Mouse (Mus musculus) heart, adult 9 months (tissue): ENCODE data around the gene Insig1.
A peak's percentile ranks its signal among the peaks of the same experiment; 100 is the strongest.

Source experiments
- DNase-seq, 2 experiments: peaks; one replicate each; pipeline ENCODE4 v3.0.0; 2022; ENCODE audit warnings: low spot score in 2 of 2

The Insig1 gene

DNA sequence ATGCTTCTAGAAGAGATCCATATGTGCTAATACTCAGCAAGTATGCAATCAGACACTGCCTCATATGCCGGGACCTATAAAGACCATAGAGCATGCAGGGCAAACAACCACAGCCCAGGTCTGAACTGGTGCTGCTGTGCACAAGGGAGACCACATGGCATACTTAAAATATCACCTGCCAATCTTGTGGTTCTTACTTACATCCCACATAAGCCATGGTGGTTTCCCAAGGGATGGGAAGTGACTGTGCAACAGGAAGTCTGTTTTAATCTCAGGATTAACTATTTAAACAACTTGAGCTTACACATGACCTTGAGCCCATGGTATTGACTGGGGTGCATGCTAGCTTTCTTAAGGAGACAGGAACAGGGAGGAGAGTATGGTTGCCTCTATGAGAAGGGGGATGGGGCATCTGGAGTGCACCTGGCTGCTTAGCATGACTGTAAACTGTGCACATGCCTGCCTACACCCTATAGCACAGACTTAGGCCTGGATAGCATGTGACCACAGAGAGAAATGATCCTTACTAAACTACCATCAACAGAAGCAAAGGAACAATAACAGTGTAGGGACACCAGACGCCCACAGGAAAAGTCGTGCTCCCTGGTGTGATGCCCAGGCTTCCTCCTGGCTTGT, 7.1 kb upstream of the Insig1 start:
- no peak for DNase-seq

DNA sequence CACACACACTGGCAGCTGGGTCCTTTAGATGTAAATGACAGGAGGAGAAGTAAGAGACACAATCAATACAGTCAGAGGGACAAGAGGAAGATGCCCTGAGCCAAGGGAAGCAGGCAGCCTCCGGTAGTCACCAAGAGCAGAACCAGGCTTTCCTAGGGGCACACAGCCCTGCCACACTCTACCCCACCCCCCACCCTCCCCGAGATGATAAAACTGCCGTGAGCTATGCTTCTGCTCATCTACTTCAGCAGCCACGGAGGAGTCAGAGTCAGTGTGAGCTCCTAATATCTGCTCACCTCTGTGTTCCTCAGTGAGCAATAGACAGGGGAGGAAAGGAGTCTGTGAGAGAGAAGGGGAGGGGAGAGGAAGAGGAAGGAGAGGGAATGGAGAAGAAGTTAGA, 5.9 kb upstream of the Insig1 start:
- no peak for DNase-seq

DNA sequence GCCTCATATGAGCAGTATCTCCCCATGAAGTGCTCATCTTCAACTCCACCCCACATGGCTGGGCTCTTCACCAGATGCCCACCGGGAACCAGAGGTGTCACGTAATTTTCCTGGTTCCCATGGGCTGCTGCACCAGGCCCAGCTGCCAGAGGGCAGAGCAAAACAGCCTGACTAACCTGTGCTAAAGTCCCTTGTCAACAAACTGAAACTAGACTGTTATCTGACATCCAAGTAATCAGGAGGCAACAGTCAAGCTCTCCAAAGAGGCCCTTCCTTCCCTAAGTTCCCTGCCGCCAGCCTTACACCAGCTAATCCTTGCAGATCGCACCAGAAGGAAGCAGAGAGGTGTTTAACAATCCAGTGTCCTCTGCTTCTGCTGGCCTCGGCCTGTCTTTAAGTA, 4.9 kb upstream of the Insig1 start:
- DNase-seq, result no peak

DNA sequence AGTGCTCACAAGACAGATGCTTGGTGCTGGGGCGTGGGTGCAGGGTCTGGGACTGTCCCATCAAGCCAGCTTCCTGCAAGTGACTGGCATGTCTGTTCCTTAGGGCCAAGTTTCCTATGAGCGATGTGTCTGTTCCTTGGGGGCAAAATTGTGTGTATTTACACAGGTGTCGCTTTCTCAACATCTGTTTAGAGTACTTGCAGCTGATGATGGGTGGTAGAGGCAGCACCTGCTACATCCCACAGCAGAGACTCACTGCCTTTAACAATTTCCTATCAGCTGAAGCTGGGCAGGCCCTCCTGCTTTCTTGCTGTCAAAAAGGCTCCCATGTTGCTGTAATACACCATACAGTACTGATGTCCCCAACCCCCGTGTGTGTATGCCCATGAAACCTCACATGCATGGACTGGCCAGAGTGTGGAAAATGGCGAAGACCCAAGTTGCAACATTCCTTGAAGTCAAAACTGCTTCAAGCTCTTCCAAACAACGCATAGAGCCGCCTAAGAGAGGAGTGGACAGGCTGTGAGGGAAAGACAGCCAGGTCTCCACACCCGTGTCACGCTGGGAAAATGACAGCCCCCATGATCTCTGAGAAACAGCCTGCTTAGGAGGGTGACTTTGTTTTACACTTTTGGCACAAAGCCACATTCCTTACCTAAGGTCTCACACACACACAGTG, 875 bp upstream of the Insig1 start:
- DNase-seq, result no peak

DNA sequence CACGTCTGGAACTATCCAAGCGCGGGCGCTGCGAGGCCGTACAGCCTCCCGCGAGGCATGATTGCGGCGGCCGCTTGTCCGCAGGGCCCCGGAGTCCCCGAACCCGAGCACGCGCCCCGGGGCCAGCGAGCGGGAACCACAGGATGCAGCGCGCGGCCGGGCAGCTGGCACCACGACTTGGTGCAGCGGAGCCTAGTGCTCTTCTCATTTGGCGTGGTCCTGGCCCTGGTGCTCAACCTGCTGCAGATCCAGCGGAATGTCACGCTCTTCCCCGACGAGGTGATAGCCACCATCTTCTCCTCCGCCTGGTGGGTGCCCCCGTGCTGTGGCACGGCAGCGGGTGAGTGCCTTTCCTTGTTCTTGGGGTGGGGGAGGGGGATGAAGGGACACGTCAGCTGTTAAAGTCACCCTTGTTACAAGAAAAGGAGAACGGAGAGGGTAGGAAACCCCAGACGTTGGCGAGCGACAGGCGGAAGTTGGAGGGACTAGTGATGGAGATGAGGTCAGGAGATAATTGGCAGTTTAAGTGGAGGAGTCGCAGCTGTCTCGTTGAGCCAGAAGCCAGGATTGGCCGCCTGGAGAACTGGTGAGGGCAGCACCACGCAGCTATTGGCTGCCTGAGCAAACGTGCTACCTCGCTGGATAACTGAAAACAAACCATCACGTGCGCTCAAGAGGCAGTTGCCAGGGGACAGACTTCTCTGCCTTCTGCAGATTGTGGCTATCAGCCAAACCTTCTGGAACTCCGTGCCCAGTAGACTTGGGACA, 477 bp downstream of the Insig1 start:
- peak; percentile 82 to 86 for DNase-seq

DNA sequence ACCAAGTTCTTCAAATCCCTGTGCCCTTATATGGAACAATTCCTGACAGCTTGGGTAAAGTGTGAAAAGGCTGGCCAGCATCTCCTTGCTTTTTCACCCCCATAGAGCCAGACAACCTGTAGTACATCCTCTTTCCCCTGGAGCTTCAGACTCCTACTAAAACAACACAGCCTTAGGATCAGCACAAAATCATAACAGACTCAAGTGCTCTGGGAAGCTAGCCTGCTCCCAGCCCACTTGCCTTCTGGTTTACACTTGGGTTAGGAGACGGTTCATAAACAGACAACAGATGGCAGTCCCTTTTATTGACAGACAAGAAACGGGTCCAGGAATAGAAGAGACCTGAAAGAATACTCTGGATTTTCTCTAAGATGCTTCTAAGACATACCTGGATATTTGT, 8.3 kb downstream of the Insig1 start:
- DNase-seq, result no peak

DNA sequence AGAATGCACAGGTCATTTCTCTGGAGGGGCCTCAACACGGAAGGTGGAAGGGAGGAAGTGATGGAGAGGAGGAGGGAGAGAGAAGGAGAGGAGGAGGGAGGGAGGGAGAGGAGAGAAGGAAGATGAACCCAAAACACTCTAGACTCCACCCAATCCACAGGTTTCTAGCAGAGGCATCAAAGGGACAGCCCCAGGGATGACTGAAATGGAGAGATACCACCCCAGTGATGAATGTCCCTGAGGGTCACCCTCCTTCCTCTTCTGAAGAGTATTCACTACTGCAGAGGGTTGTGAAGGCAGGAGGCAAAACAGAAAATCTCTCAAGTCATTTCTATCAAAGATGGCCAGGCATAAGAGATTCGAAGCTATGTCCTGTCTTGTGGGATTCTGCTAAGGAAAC, 10.0 kb downstream of the Insig1 start:
- DNase-seq, result no peak

DNA sequence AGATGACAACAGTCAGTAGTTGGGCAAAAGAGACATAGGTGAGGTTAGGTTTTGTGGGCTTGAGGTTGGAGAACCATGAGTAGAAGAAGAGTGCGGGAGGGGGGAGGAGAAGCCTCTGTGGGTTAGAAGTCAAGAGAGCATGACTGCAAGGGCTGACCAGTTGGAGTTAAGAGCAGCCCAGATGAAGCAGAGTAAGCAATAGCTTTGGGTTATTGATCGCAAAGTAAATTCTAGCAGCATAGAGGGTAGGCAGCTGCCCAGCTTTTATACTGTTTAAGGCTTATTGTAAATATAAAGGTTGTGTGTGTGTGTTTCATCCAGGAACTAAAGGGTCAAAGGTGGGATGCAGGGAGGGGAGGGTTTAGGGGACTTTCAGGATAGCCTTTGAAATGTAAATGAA, 10.7 kb downstream of the Insig1 start:
- no peak for DNase-seq

DNA sequence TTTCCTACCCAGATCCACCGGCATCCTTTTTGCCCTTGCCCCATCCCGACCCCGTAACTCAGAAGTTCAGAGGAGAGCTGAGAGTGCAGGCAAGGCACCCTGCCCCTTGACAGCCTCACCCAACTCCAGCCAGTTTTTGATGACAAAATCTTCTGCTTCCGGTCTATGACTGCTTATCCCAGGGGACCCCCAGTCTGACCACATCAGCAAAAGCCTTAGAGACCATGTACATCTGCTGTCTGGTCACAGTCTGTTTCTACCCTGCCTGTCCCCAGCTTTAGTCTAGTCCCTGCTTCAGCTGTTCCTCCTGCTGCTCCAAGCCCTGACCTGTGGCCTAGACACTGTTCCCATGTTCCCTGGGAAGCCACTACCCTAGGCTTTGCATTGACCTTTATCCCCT, 11.1 kb downstream of the Insig1 start:
- no peak for DNase-seq

DNA sequence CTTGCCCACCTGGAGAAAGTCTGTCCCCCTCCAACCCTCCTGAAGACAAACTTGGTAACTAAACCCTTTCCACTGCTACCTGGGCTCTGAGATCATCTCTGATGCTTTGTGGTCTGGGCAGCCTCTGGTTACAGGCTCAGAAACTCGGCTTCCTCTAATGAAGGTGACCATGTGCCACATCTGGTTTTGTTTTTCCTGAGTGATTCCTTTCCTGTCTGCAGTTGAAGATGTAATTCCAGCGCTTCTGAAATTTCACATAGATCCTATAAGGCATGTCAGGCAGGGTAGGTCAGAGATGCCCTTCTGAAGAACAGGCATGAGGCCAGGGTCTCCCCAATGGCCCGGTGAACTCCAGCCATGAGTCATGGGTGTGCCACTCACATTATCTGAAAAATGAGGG, 11.6 kb downstream of the Insig1 start:
- DNase-seq, result no peak

DNA sequence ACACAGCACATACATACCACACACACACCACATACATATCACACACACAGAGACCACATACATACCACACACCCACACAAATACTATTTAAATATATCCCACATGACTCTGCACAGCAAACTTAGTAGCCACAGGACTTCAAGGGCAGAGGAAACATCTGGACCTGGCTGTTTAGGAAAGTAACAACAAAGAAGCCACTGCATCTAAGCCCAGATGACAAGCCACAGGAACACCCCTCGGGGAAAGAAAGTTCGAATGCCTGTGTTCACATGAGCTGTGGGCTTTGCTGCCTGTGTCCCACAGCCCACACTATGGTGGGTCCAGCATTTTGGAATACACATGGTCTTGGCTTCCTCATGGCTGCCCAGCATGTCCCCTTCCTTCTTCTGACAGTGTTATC, 13.6 kb downstream of the Insig1 start:
- no peak for DNase-seq

DNA sequence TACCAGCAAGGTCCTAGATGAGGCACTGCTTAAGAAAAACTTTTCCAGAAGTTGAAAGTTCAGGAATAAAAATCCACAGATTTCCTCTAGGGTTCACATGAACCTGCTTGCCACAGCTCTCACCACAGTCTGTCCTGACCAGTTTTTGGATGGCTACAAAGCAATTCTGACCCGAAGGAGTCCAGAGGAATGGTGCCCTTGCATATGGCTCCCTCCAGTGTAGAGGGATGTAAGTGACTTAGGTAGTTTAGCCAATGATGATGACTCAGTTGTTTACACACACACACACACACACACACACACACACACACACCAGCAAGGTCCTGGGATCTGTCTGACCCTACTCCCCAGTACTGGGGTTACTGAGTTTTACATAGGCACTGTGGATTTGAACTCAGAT, 19.4 kb downstream of the Insig1 start:
- DNase-seq, result no peak

DNA sequence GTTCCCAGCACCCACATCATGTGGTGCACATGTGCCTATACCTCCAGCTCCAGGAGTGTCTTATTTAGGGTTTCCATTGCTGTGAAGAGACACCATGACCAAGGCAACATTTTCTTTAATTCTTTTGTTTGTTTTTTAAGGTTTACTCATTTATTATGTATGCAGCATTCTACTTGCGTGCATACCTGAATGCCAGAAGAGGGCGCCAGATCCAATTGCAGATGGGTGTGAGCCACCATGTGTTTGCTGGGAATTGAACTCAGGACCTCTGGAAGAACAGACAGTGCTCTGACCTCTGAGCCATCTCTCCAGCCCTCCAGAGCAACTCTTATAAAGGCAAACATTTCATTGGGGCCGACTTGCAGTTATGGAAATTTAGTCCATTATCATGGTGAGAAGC, 21.2 kb downstream of the Insig1 start:
- DNase-seq, result no peak

DNA sequence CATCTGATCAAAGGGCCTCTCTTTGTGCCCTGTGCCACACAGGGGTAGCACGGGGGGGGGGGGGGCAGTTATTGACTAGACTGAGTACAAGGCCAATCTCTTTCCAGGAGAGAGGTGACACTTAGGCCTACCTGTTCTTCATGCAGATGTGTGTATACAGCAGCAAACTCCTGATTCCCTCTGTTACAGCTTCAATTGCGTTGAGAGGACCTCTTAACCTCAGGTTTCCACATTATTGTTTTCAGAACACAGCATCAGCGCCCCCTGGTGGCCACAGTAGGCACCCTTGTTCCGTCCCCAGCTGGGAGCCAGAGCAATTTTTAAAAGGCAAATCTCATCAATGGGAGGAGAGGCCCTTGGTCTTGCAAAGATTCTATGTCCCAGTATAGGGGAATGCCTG, 22.7 kb downstream of the Insig1 start:
- peak; percentile 32 to 59 for DNase-seq

DNA sequence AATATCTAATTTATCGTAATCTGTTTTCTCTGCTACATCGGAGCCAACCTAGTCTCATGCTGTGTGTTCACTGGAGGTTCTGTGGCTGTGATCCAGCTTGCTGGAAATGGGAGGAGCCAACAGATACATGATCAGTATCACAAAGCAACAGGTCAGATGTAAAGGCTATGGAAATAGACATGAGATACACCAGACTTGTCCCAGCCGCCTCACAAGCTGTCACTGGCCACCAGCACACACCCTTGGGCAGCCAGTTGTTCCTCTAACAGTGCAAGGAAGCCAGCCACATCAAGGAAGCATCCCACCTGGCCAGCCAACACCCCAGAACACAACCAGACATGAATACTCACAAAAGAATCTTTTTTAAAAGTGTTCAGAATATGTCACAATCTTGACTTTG, 23.2 kb downstream of the Insig1 start:
- DNase-seq, result no peak

DNA sequence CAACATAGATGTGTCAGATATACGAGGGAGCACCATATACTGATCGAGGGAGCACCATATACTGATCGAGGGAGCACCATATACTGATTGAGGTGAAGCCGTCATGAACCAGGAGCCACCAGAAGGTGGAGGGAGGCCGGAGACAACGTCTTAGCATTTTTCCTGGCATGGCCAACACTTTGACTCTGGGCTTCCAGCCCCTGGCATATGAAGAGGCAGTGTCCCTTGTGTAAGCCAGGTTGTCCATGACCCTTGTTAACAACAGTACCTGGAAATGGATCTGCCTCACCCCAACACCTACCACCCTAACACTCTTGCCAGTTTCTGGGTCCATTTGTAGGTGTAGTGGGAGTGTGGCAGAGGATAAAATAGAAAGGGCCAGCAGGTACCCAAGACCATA, 23.7 kb downstream of the Insig1 start:
- no peak for DNase-seq

DNA sequence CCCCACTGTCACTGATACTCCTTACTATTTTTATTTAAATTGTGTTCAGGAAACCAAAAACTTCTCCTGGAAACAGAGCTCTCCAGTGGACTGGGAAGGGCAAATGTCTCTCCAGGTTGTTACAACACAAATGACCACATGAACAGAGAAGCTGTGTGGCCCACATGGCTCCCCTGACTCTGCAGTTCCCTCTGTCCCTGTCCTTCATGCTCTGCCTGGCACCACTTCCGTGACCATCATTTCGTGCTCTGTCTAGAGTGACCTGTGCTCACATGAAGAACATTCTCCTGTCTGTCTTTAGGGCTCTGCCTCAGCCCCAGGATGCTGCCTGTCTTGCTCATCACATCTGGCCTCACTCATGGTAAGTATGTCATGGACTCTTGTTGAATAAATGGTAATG, 24.5 kb downstream of the Insig1 start:
- no peak for DNase-seq

DNA sequence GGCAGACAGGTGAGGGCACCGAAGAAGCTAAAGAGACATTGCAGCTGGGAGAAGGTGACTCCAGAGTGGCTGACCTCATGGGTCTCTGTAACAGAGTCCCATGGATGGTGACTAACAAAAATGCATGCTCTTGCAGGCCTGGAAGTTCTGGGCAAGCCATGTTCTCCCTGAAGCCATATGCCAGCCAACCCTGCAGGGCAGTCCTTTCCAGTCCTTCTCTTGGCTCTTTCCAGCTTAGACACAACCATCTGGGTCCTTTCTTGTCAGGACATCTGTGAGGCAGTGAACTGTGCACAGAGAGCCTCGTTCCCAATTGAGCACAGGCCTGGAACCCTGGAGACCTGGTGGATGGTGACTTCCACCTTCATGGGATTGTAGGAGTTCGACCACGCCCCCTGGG, 35.8 kb downstream of the Insig1 start:
- DNase-seq, result no peak

DNA sequence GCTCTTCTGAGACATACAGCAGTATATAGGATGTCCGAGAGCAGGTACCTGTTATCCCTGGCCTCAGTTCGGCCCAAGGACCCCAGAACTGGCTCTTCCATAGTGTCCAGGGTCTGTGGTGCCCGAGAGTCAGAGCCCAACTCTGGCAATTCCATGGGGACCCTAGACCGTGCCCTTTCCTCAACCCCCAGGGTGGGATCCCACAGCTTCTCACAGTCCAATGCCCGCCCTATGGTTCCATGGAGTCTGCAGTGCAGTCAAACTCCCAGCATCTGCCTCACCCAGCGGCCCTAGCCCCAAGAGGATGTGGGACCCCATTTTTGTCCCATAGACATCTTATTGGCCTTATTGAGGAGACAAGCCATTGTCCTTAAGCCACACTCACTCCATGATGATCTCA, 36.8 kb downstream of the Insig1 start:
- no peak for DNase-seq

DNA sequence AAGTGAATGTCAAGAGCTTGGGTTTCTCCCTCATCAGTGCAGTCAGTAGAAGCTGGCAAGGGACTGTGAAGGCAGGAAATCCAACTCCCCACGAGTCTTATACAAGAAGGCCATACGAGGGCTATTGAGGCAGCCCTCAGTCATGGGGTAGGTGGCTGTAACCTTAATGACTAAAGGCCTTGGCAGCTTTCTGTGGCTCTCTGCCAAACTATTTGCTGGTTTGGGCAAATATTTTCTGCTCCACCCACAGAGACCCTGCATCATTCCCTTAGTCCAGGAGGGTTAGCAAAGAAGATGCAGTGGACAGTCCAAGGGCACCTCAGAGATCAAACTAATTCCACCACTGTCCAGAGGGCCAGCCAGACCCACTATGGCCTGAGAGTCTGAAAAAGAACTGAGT, 39.7 kb downstream of the Insig1 start:
- no peak for DNase-seq

DNA sequence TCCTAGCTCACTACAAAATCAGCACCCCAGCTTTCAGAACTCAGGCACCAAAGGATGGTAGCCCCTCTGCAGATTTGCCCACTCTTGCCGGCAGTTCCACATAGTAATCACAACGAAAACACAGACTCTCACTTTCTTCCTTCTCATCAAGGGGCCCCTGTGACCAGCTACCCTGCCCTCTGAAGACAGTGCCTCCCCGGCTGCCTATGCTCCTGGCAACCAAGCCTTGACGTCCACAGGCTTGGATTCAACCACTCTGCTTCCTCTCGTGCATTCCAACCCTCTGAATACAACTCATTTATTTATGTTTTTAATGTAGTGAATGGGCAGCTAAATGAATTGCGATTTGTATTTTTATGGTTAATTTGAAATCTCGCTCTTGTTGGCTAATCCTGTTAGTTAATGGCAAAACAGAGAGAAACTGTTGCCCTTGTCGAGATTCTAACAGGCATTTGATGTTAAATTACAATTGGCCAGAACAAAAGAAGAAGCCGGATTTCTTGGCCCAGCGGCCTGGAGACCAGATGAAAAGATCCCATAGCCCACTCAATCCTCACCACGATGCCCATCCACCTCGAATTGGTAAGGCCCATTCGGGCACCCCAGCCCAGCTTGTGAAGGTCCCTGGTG, 46.2 kb downstream of the Insig1 start:
- no peak for DNase-seq

DNA sequence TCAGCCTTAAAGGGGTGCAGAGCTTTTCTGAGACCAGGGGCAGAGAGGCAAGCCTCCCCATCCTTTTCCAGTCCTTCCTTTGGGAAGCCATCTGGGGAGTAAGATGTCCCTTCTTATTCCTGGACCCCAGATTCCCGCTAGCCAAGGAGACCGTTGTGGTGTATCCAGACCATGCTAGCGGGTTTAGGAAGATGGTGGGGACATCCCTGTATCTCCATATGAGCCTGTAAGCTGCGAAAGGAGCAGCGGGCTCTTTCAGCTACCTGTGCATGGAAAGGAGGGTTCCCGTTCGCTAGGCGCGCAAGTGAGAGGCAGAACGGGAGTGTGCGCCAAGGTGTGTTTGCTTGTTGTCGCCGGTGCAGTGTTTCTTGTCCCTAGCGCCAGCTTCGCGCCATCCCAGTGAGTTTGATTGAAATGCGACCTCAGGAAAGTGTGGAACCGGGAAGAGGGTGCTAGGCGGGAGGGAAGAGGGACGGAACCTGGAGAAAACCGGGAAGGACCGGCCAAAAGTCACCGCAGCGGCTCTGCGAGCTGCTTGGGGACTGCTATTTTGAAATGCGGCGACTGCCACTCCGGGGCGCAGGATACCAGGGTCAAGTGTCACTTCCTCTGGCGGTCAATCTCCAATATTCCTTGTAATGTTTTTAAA, 46.8 kb downstream of the Insig1 start:
- no peak for DNase-seq
